Mouse (Mus musculus) intestine, embryonic 14.5 days (tissue): Measurements from ENCODE around the gene Ppfibp2. TPM values are rescaled to one million over a fixed set of nuclear protein-coding genes. Genes with fewer than 3 reads are reported as not detected.

Experiments used
- ATAC-seq: fragments of 200-750 bp; cut with Nextera tagmentation; replicated peaks from 2 replicates; pipeline ENCODE4 v1.8.0; 2017; ENCODE audit warnings: low read depth, moderate number of reproducible peaks, moderate TSS enrichment, moderate library complexity; ENCODE audit not compliant: low FRiP score, low TSS enrichment
- DNase-seq: peaks from one replicate; pipeline ENCODE4 v3.0.0-alpha.2; 2018; ENCODE audit warnings: low spot score
- H3K27ac ChIP-seq: fragments of 300-500 bp; sonication (generic); 2 replicates; pipeline ENCODE4 v1.5.1; 2014; ENCODE audit warnings: low read depth, mild to moderate bottlenecking, control low read depth
- H3K27me3 ChIP-seq: fragments of 300-500 bp; sonication (generic); replicated peaks from 2 replicates; pipeline ENCODE4 v1.6.1; 2014; ENCODE audit warnings: low read length, control low read depth; ENCODE audit not compliant: control insufficient read depth, insufficient read depth
- H3K36me3 ChIP-seq: fragments of 300-500 bp; sonication (generic); 2 replicates; pipeline ENCODE4 v1.6.1; 2014; ENCODE audit warnings: low read length, control low read depth; ENCODE audit not compliant: control insufficient read depth, insufficient read depth
- H3K4me1 ChIP-seq: fragments of 300-500 bp; sonication (generic); replicated peaks from 2 replicates; pipeline ENCODE4 v1.6.1; 2014; ENCODE audit warnings: low read length, control low read depth, mixed read lengths; ENCODE audit not compliant: control insufficient read depth, insufficient read depth
- H3K4me2 ChIP-seq: fragments of 300-500 bp; sonication (generic); 2 replicates; pipeline ENCODE4 v1.6.1; 2014; ENCODE audit warnings: low read length
- H3K4me3 ChIP-seq: fragments of 300-500 bp; sonication (generic); 2 replicates; pipeline ENCODE4 v1.5.1; 2014; ENCODE audit warnings: low read depth, low read length, control low read depth, mixed read lengths
- H3K9ac ChIP-seq: fragments of 300-500 bp; sonication (generic); 2 replicates; pipeline ENCODE4 v1.6.1; 2014; ENCODE audit warnings: mild to moderate bottlenecking, low read length
- H3K9me3 ChIP-seq: fragments of 300-500 bp; sonication (generic); 2 replicates; pipeline ENCODE4 v1.6.1; 2016; ENCODE audit warnings: low read length, control low read depth; ENCODE audit not compliant: control insufficient read depth
- WGBS: fragments of 180-500 bp; shearing (Covaris S2); extraction: QIAGEN DNeasy Blood & Tissue Kit; methylation state at CpG from one replicate; pipeline ENCODE4 v1.1.7; 2014; 5-methylcytosine and 5-hydroxymethylcytosine counted together
- polyA plus RNA-seq: library from polyadenylated mRNA; unstranded; fragments of >200 nt; fragmentation: Nextera tagmentation; extraction: Ambion mirVana; gene quantifications from 2 replicates; pipeline ENCODE4 v1.2.1, GENCODE M21; 2014

The Ppfibp2 gene
- polyA plus RNA-seq = 11.2 and 12.8 TPM in 2 replicates

- Histone ChIP-seq H3K4me2 (peak within 1 kb of the TSS; percentile 81), H3K27ac (peak within 1 kb of the TSS; percentile 54), H3K27me3 (no peaks in the 10 kb centered on the region), H3K9ac (peak within 1 kb of the TSS; percentile 42), H3K36me3 (peaks cover 16% of the 10 kb centered on the region), H3K4me1 (peaks cover 2% of the 10 kb centered on the region; the same call in 1 of the 2 replicates), H3K4me3 (peak within 1 kb of the TSS; percentile 56), H3K9me3 (no peaks in the 10 kb centered on the region)
- WGBS = under 1% methylated on average over 17 of the region's 24 CpGs
- DNase-seq (peak; percentile 96), ATAC-seq (peak; percentile 99)
Measured at GRCm38 (mm10) chr7:107594857-107595402, at the start of gene Ppfibp2. Gene Ppfibp2 (plus strand): TSS chr7:107595207.

DNA sequence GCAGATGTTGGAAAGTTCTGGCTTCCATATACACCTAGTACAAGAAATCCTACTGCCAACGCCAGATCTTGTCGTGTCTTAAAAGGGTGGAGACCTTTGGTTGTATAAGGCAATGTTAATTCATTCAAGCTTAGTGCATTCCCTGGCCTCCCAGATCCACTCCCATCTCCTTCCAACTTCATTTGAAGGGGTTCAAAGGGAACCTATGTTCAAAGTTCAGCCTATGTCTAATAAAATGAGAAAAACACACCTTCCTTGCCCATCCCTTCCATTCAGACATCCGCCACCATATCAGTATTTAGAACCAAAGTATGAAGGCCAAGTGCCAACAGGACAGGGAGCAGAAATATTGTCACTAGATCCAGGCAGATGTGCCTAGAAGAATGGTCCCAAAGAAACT lies 47.1 kb upstream of the Ppfibp2 start:
- no peak overlapping the region for H3K4me3 ChIP-seq
- H3K9me3 ChIP-seq = no peaks in the 10 kb centered on the region
- no peak overlapping the region for H3K4me2 ChIP-seq
- no peak overlapping the region for H3K9ac ChIP-seq
- no peak for ATAC-seq
- H3K27ac ChIP-seq = no peak overlapping the region
- H3K4me1 ChIP-seq = no peaks in the 10 kb centered on the region
- DNase-seq = no peak
- 88% methylated on average over 3 of the region's 3 CpGs for WGBS
- no peaks in the 10 kb centered on the region for H3K27me3 ChIP-seq
- H3K36me3 ChIP-seq = no peaks in the 10 kb centered on the region

DNA sequence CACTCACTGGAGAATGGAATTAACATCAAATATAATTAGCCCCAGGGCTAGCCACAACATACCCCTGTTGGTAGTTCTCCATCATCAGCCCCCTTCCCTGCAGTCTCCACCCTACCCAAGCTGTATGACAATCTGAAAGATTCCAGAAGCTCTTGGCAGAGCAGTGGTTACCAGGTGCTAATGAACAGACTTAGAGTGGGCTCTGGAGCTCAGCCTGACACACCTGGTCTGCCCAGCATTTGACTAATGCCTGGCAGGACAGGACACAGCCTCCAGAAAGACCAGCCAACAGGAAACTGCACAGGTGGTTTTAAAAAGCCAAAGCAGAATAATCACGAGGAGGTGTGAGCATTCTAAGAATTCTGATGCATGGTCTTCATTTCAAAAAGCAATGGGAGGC lies 41.5 kb upstream of the Ppfibp2 start:
- H3K4me3 ChIP-seq = no peak overlapping the region
- H3K4me2 ChIP-seq = no peak overlapping the region
- ATAC-seq (no peak), DNase-seq (no peak)
- H3K27me3 ChIP-seq = no peaks in the 10 kb centered on the region
- no peak overlapping the region for H3K9ac ChIP-seq
- no peaks in the 10 kb centered on the region for H3K9me3 ChIP-seq
- no peak overlapping the region for H3K27ac ChIP-seq
- 55% methylated on average over 1 of the region's 1 CpGs for WGBS
- no peaks in the 10 kb centered on the region for H3K4me1 ChIP-seq
- no peaks in the 10 kb centered on the region for H3K36me3 ChIP-seq

DNA sequence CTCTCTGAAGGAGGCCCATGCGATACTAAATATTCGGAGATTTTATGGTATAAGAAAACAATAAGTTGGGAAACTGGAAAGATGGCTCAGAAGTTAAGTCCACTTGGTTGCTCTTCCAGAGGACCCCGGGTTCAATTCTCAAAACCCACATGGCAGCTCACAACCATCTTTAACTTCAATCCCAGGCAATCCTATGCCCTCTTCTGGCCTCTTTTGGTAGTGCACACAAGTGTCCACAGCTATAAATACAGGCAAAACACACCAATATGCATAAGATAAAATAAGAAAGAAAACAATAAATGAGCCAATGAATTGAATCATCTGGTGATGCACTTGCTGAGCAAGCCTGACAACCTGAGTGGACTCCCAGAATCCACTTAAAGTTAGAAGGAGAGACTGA lies 39.1 kb upstream of the Ppfibp2 start:
- Histone ChIP-seq H3K9ac (no peak overlapping the region), H3K36me3 (no peaks in the 10 kb centered on the region), H3K4me3 (no peak overlapping the region), H3K27ac (no peak overlapping the region), H3K27me3 (no peaks in the 10 kb centered on the region), H3K4me2 (no peak overlapping the region), H3K9me3 (no peaks in the 10 kb centered on the region), H3K4me1 (no peaks in the 10 kb centered on the region)
- ATAC-seq (no peak), DNase-seq (no peak)
- WGBS = 92% methylated on average over 3 of the region's 3 CpGs

- no peak overlapping the region for H3K4me3 ChIP-seq
- no peak overlapping the region for H3K27ac ChIP-seq
- no peaks in the 10 kb centered on the region for H3K27me3 ChIP-seq
- no peak for DNase-seq
- ATAC-seq = no peak
- 58% methylated on average over 2 of the region's 2 CpGs for WGBS
- no peak overlapping the region for H3K9ac ChIP-seq
- H3K9me3 ChIP-seq = 0 out of 2 replicates have a peak, but pooled peaks cover 2% of the 10 kb centered on the region
- no peaks in the 10 kb centered on the region for H3K36me3 ChIP-seq
- no peaks in the 10 kb centered on the region for H3K4me1 ChIP-seq
- no peak overlapping the region for H3K4me2 ChIP-seq
Measured at GRCm38 (mm10) chr7:107560675-107561074, 34.3 kb upstream of the Ppfibp2 start.

GRCm38 (mm10) chr7:107561584-107561983 lies 33.4 kb upstream of the Ppfibp2 start:
- Histone ChIP-seq H3K9ac (no peak overlapping the region), H3K36me3 (no peaks in the 10 kb centered on the region), H3K4me3 (no peak overlapping the region), H3K27ac (no peak overlapping the region), H3K27me3 (no peaks in the 10 kb centered on the region), H3K9me3 (0 out of 2 replicates have a peak, but pooled peaks cover 3% of the 10 kb centered on the region), H3K4me2 (no peak overlapping the region), H3K4me1 (no peaks in the 10 kb centered on the region; the same call in 1 of the 2 replicates)
- DNase-seq = no peak
- 74% methylated on average over 3 of the region's 3 CpGs for WGBS
- ATAC-seq = no peak

DNA sequence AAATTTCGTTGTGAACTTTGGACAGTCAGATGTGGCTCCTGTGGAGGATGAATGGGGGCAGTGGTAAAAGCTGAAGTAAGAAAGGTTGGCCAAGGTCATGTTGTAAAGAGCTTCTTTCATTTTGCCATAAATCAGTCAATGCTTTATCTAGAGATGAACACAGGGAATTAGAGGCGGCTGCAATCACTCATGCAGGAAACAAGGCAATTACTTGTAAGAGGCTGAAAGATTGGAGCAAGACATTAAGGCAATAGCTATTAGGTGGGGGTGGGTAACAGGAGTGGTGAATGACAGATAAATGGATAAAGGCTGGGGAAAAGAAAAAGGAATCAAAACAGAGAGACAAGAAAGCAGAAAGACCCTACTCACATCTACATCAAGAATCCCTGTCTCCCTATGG lies 31.3 kb upstream of the Ppfibp2 start:
- DNase-seq = no peak
- Histone ChIP-seq H3K27ac (no peak overlapping the region), H3K4me3 (no peak overlapping the region), H3K36me3 (no peaks in the 10 kb centered on the region), H3K4me1 (no peaks in the 10 kb centered on the region; the same call in 1 of the 2 replicates), H3K9me3 (0 out of 2 replicates have a peak, but pooled peaks cover 3% of the 10 kb centered on the region), H3K27me3 (no peaks in the 10 kb centered on the region), H3K9ac (no peak overlapping the region), H3K4me2 (no peak overlapping the region)
- WGBS = 24% methylated on average over 2 of the region's 2 CpGs
- no peak for ATAC-seq

DNA sequence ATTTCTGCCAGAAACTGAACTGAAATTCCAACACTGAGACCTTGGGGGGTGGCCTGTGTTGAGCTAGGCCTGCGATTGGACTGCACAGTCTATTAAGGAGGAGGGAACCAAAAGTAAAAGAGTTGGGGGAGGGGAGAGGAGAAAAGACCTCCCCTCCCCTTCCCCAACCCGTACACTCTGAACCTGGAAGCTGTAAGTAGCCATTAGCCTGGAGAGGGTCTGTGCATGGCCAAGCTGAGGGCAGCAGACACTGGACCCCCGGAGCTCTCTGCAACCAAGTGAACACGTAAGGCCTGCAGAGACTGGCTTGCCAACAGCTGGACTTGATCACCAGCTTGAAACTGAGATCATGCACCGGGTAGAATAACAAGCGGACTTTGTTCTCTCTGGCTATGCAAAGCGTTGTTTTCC lies 27.7 kb upstream of the Ppfibp2 start, which contains the start of gene Olfml1:
Gene Olfml1, plus strand, starts transcription at position 186 of the 411 bp plus-strand sequence.
- peak within 1 kb of the TSS; percentile 53 for H3K4me2 ChIP-seq
- peak within 1 kb of the TSS; percentile 87 for H3K27ac ChIP-seq
- DNase-seq = peak; percentile 84
- peak within 1 kb of the TSS; percentile 27 for H3K9ac ChIP-seq
- ATAC-seq = peak; percentile 85
- WGBS = 9% methylated on average over 7 of the region's 7 CpGs
- no peaks in the 10 kb centered on the region for H3K27me3 ChIP-seq
- H3K36me3 ChIP-seq = peaks cover 10% of the 10 kb centered on the region; the same call in 1 of the 2 replicates
- H3K9me3 ChIP-seq = 0 out of 2 replicates have a peak, but pooled peaks cover 3% of the 10 kb centered on the region
- peak within 1 kb of the TSS; percentile 43 for H3K4me3 ChIP-seq
- H3K4me1 ChIP-seq = no peaks in the 10 kb centered on the region; the same call in 1 of the 2 replicates

GRCm38 (mm10) chr7:107567674-107568073 lies 27.3 kb upstream of the Ppfibp2 start:
- H3K27ac ChIP-seq = peak overlapping the region; percentile 87
- peaks cover 12% of the 10 kb centered on the region; the same call in 1 of the 2 replicates for H3K36me3 ChIP-seq
- no peaks in the 10 kb centered on the region for H3K27me3 ChIP-seq
- ATAC-seq = 0 out of 2 replicates have a peak, but pooled peaks have one; percentile 12
- 47% methylated on average over 5 of the region's 5 CpGs for WGBS
- DNase-seq = no peak
- H3K4me3 ChIP-seq = peak overlapping the region; percentile 43
- H3K4me2 ChIP-seq = peak overlapping the region; percentile 53
- 0 out of 2 replicates have a peak, but pooled peaks cover 3% of the 10 kb centered on the region for H3K9me3 ChIP-seq
- peak overlapping the region; percentile 27 for H3K9ac ChIP-seq
- no peaks in the 10 kb centered on the region; the same call in 1 of the 2 replicates for H3K4me1 ChIP-seq
